Mouse (Mus musculus) left cerebral cortex, postnatal 25 days (tissue): Measurements from ENCODE around the gene Cpne2. TPM values are rescaled to one million over a fixed set of nuclear protein-coding genes. Genes with fewer than 3 reads are reported as not detected.

ENCODE experiments used
- microRNA-seq, 2 experiments: library from miRNA; unstranded; fragments of <30 nt; microRNA quantifications; one replicate each; pipeline ENCODE4 v1.2.0; 2022
- total RNA-seq, 2 experiments: library from RNA; stranded (reverse); gene quantifications; 2 replicates each; pipeline ENCODE4 v1.2.3; 2021

The Cpne2 gene
- total RNA-seq, 2 experiments from 2014 or later: 23.3 to 24.6 TPM

Small RNA genes within 50 kb of the gene (microRNA-seq; reads per million reads assigned to microRNA genes)
- gene Mir7072: 0 reads per million in 2 experiments

Other genes with a start within 250 kb of the Cpne2 start
- under 1 TPM; 0.27 to 0.41 TPM for gene Slc12a3, start 203.8 kb upstream of the Cpne2 start, total RNA-seq
- 10 to 100 TPM; 58.1 to 61.1 TPM for gene Herpud1, start 146.6 kb upstream of the Cpne2 start, total RNA-seq
- gene Nlrc5, start 98.6 kb upstream of the Cpne2 start, total RNA-seq: under 1 TPM; 0.21 to 0.71 TPM
- gene Rspry1, start 68.9 kb downstream of the Cpne2 start, total RNA-seq: 10 to 100 TPM; 26.6 to 30.3 TPM
- gene Fam192a, start 69.0 kb downstream of the Cpne2 start, total RNA-seq: 10 to 100 TPM; 37.2 to 44.9 TPM
- gene Arl2bp, start 133.6 kb downstream of the Cpne2 start, total RNA-seq: 100 to 1,000 TPM; 157 to 158 TPM
- 10 to 100 TPM; 37.5 to 40.2 TPM for gene Pllp, start 163.3 kb downstream of the Cpne2 start, total RNA-seq
- gene Ccl22, start 212.6 kb downstream of the Cpne2 start, total RNA-seq: under 1 TPM in 1 of 2 experiments, not detected in 1; 0.21 TPM
- gene Cx3cl1, start 239.0 kb downstream of the Cpne2 start, total RNA-seq: 100 to 1,000 TPM; 749 to 762 TPM